Mouse (Mus musculus) 3T3-L1 (cell line): ENCODE results near the gene Flrt1.

ENCODE experiments used
- DNase-seq: peaks from one replicate; pipeline ENCODE4 v3.0.0-alpha.2; 2015; ENCODE audit warnings: low read depth, low spot score

Flrt1 gene

GRCm38 (mm10) chr19:7105544-7105943 lies at the start of gene Flrt1:
TSS of gene Flrt1 (minus strand) at chr19:7105729.
- no peak for DNase-seq

GRCm38 (mm10) chr19:7155196-7155595 lies 49.7 kb upstream of the Flrt1 start:
- no peak for DNase-seq

GRCm38 (mm10) chr19:7153232-7153631 lies 47.7 kb upstream of the Flrt1 start:
- DNase-seq, result peak; percentile 28

GRCm38 (mm10) chr19:7151927-7152653 lies 46.6 kb upstream of the Flrt1 start:
- DNase-seq, result peak; percentile 36

- DNase-seq, result no peak
Observed at GRCm38 (mm10) chr19:7151300-7151926, 45.9 kb upstream of the Flrt1 start.

GRCm38 (mm10) chr19:7149158-7149685 lies 43.7 kb upstream of the Flrt1 start:
- DNase-seq, result no peak

- no peak for DNase-seq
Observed at GRCm38 (mm10) chr19:7148541-7149085, 43.1 kb upstream of the Flrt1 start.

GRCm38 (mm10) chr19:7148096-7148495 lies 42.6 kb upstream of the Flrt1 start:
- no peak for DNase-seq

- no peak for DNase-seq
Observed at GRCm38 (mm10) chr19:7146376-7146775, 40.8 kb upstream of the Flrt1 start.

- no peak for DNase-seq
Observed at GRCm38 (mm10) chr19:7144458-7144857, 38.9 kb upstream of the Flrt1 start.

GRCm38 (mm10) chr19:7143854-7144253 lies 38.3 kb upstream of the Flrt1 start:
- DNase-seq, result no peak

- DNase-seq, result no peak
Observed at GRCm38 (mm10) chr19:7142207-7142915, 36.8 kb upstream of the Flrt1 start.

- no peak for DNase-seq
Observed at GRCm38 (mm10) chr19:7140856-7141421, 35.4 kb upstream of the Flrt1 start.

GRCm38 (mm10) chr19:7140373-7140772 lies 34.8 kb upstream of the Flrt1 start:
- no peak for DNase-seq

GRCm38 (mm10) chr19:7139321-7139720 lies 33.8 kb upstream of the Flrt1 start:
- no peak for DNase-seq

GRCm38 (mm10) chr19:7138327-7138726 lies 32.8 kb upstream of the Flrt1 start:
- no peak for DNase-seq

- no peak for DNase-seq
Observed at GRCm38 (mm10) chr19:7136714-7137498, 31.4 kb upstream of the Flrt1 start.

- DNase-seq, result no peak
Observed at GRCm38 (mm10) chr19:7136016-7136415, 30.5 kb upstream of the Flrt1 start.

- DNase-seq, result no peak
Observed at GRCm38 (mm10) chr19:7135525-7135924, 30.0 kb upstream of the Flrt1 start.

- DNase-seq, result no peak
Observed at GRCm38 (mm10) chr19:7134631-7135091, 29.1 kb upstream of the Flrt1 start.

- no peak for DNase-seq
Observed at GRCm38 (mm10) chr19:7133436-7133835, 27.9 kb upstream of the Flrt1 start.
